Mouse (Mus musculus) G1E (cell line): ENCODE measurements around the gene Galnt14.

Experiments
- CTCF ChIP-seq: IDR thresholded peaks from 2 replicates; pipeline ENCODE4 v1.5.1; 2012; ENCODE audit warnings: low read depth, low read length, inconsistent platforms, mixed read lengths
- GATA1 ChIP-seq: IDR thresholded peaks from 2 replicates; pipeline ENCODE4 v1.6.1; 2012; ENCODE audit warnings: borderline replicate concordance, low read length, inconsistent platforms, mixed read lengths
- GATA2 ChIP-seq: IDR thresholded peaks from 2 replicates; pipeline ENCODE4 v1.6.1; 2012; ENCODE audit warnings: low read depth, low read length, inconsistent platforms, borderline replicate concordance
- POLR2AphosphoS5 ChIP-seq: IDR thresholded peaks from 2 replicates; pipeline ENCODE4 v1.6.1; 2012; ENCODE audit warnings: low read depth, low read length, inconsistent platforms; ENCODE audit not compliant: insufficient replicate concordance
- TAL1 ChIP-seq: conservative IDR thresholded peaks from 2 replicates; pipeline ENCODE4 v1.6.1; 2012; ENCODE audit warnings: low read depth, low read length, inconsistent platforms, mixed read lengths

DNA sequence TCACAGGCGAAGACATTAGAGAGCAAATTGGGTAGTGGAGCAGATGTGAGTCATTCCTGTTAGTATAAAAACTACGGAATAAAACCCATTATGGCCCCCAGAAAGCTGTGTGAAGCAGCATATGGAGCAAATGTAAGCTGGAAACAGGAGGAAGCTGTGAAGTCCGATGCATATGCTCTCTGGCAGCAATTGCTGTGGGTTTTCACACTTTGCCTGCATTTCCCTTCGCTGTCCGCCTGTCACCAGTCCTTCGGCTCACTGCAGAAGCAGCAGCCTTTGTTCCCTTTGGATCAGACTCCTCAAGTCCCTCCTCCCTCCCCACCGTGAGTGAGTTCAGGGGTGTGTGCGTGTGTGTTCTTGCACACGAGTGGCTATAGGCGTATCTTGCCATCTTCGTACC lies 3.1 kb upstream of the Galnt14 start:
- TF ChIP-seq CTCF (no peak), TAL1 (no peak), GATA1 (no peak), POLR2AphosphoS5 (no peak), GATA2 (no peak)
